Mouse (Mus musculus) kidney, adult 18-20 months (tissue): ENCODE measurements at regions not wholly inside any gene's neighbourhood (a gene's known extent, or its start where the extent isn't known, plus 50 kb on each side); places are given as distances from the start of the nearest gene placed in this dataset.
A peak's percentile ranks its signal among the peaks of the same experiment; 100 is the strongest.

Experiments
- DNase-seq: peaks from one replicate; pipeline ENCODE4 v3.0.0; 2021

- DNase-seq, result no peak
Observed at GRCm38 (mm10) chrX:63366321-63366720, 785.7 kb downstream of the Gm6760 start.

GRCm38 (mm10) chrX:63365666-63366065, 786.3 kb downstream of the Gm6760 start:
- peak; percentile 7 for DNase-seq

- no peak for DNase-seq
Observed at GRCm38 (mm10) chrX:63355035-63355434, 797.0 kb downstream of the Gm6760 start.
